Comparison of ENCODE assay signal across 20 mouse cellular contexts in the genomic region with DNA sequence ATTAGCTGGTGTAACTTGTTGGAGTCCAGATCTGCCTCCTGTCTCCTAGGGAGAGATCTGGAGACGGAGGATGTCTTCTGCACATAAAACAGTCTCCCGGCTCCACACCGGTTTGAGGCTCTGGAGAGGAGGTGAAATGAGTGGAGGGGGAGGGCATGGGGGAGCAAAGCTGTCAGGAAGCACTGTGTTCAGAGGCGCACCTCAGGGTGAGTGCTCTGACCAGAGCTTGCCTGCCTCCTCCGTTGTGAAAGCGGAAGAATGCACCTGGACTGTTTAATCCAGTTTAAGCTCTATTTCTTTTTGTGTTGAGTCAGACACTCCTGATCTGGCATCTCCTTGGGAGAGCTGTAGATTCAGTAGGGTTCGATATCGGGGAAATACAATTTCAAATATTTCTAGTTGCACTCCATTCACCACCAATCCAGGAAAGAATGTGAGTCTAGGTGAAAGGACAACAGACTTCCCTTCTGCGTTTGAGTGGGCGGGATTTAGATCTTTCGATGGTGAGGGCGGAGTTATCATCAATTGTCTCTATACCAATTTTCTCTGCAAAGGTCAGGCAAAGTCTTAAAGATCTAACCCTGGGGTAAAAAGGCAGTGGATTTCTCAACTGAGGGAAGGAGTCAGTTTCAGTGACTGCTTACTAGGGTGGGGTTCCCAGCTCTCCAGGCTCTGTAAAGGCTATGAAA. TPM values are rescaled to one million over a fixed set of nuclear protein-coding genes. Genes with fewer than 3 reads are reported as not detected.
DNase-seq lines count a peak whose midpoint lies in the region; ATAC-seq and TF ChIP-seq lines count a peak whose summit lies in the region.
"Had no signal": no experiment of that assay in that cellular context is flagged by ENCODE, and none has a peak within 500 bp of the region (broad histone marks: within the 10 kb centered on the region; RNA-seq: fewer than 3 reads in every experiment).

No protein-coding gene starts in this region.

- H3K4me2 ChIP-seq in kidney, embryonic 15.5 days: no peak overlapping the region
- no peak overlapping the region for H3K4me2 ChIP-seq in intestine, embryonic 15.5 days (replicated peaks)
- peak overlapping the region; percentile 30 for H3K4me2 ChIP-seq in liver, postnatal 0 days (ENCODE audit: low read depth, low read length)
- H3K4me2 ChIP-seq: heart, embryonic 13.5 days; neural tube, embryonic 13.5 days had no signal

- H3K9ac ChIP-seq in kidney, embryonic 15.5 days: no peak overlapping the region
- H3K9ac ChIP-seq in ES-E14 (ENCODE audit: insufficient read depth, low read depth, low read length, poor library complexity, severe bottlenecking): peak overlapping the region; percentile 58
- no peak overlapping the region for H3K9ac ChIP-seq in intestine, embryonic 15.5 days
- no peak overlapping the region for H3K9ac ChIP-seq in liver, postnatal 0 days (replicated peaks)
- H3K9ac ChIP-seq: heart, embryonic 13.5 days; liver, embryonic 14.5 days; neural tube, embryonic 13.5 days had no signal

- no peak overlapping the region for H3K4me3 ChIP-seq in kidney, embryonic 15.5 days (replicated peaks)
- peak overlapping the region; percentile 43 to 52 for H3K4me3 ChIP-seq in ES-E14 (ENCODE audit: insufficient read depth in 1 of 2, low read depth in 1 of 2, low read length in 2 of 2, poor library complexity in 1 of 2, severe bottlenecking in 1 of 2)
- no peak overlapping the region for H3K4me3 ChIP-seq in intestine, embryonic 15.5 days (replicated peaks)
- H3K4me3 ChIP-seq in liver, postnatal 0 days (ENCODE audit: low read depth, low read length): no peak overlapping the region
- H3K4me3 ChIP-seq: heart, embryonic 13.5 days; neural tube, embryonic 13.5 days had no signal

- H3K27me3 ChIP-seq in kidney, embryonic 15.5 days: peaks cover 18% of the 10 kb centered on the region
- no peaks in the 10 kb centered on the region for H3K27me3 ChIP-seq in intestine, embryonic 15.5 days (replicated peaks)
- 0 out of 2 replicates have a peak, but pooled peaks cover 4% of the 10 kb centered on the region for H3K27me3 ChIP-seq in liver, postnatal 0 days (ENCODE audit: insufficient read depth, low read length)

- DNase-seq in kidney, postnatal 14 days: no peak
- no peak for DNase-seq in ES-E14 (ENCODE audit: low read depth, low spot score)
- DNase-seq in liver, postnatal 0 days: no peak
- no peak for DNase-seq in cerebellum, adult 18-20 months
- DNase-seq in left cerebral cortex, adult 18-20 months (ENCODE audit: low spot score in 2 of 2): no peak
- DNase-seq: adrenal gland, postnatal 36 days; cerebellum, adult 9-10 months; embryo, embryonic 11 days; heart, postnatal 36 days; layer of hippocampus, postnatal 36 days; lung, postnatal 14 days; thymus, postnatal 36 days had no signal

- H3K36me3 ChIP-seq in kidney, embryonic 15.5 days: no peaks in the 10 kb centered on the region
- no peaks in the 10 kb centered on the region for H3K36me3 ChIP-seq in ES-E14 (ENCODE audit: control insufficient read depth, insufficient read depth, low read length, poor library complexity, severe bottlenecking)
- no peaks in the 10 kb centered on the region for H3K36me3 ChIP-seq in intestine, embryonic 15.5 days
- H3K36me3 ChIP-seq in liver, postnatal 0 days (replicated peaks; ENCODE audit: insufficient read depth, low read length): no peaks in the 10 kb centered on the region
- H3K36me3 ChIP-seq: heart, embryonic 13.5 days; neural tube, embryonic 13.5 days had no signal

- 36% methylated on average over 12 of the region's 12 CpGs for WGBS in kidney, embryonic 15.5 days
- WGBS in intestine, embryonic 15.5 days: 28% methylated on average over 12 of the region's 12 CpGs
- 34% methylated on average over 12 of the region's 12 CpGs for WGBS in liver, postnatal 0 days (ENCODE audit: insufficient replicate concordance)

- H3K9me3 ChIP-seq in kidney, embryonic 15.5 days (replicated peaks): no peaks in the 10 kb centered on the region
- no peaks in the 10 kb centered on the region for H3K9me3 ChIP-seq in ES-E14 (ENCODE audit: control insufficient read depth, insufficient read depth, low read depth, low read length)
- H3K9me3 ChIP-seq in intestine, embryonic 15.5 days: no peaks in the 10 kb centered on the region
- H3K9me3 ChIP-seq in liver, postnatal 0 days (ENCODE audit: low read length): no peaks in the 10 kb centered on the region
- H3K9me3 ChIP-seq: heart, embryonic 13.5 days; neural tube, embryonic 13.5 days had no signal

- H3K27ac ChIP-seq in kidney, embryonic 15.5 days: peak overlapping the region; percentile 56; the same call in 1 of the 2 replicates
- peak overlapping the region; percentile 89 for H3K27ac ChIP-seq in ES-E14 (ENCODE audit: insufficient read depth, low read depth, low read length, poor library complexity, severe bottlenecking)
- H3K27ac ChIP-seq in intestine, embryonic 15.5 days: no peak overlapping the region
- peak overlapping the region; percentile 81 for H3K27ac ChIP-seq in liver, postnatal 0 days (ENCODE audit: low read depth)
- H3K27ac ChIP-seq: heart, embryonic 13.5 days; liver, embryonic 14.5 days; neural tube, embryonic 13.5 days had no signal

- in situ Hi-C loops in ES-E14 (cut with MboI; ENCODE audit: low sequenced_read_pairs in 2 of 2, unreplicated experiment in 2 of 2): no loop called here

- H3K4me1 ChIP-seq in kidney, embryonic 15.5 days: peaks cover 16% of the 10 kb centered on the region
- peaks cover 21 to 41% of the 10 kb centered on the region in 2 experiments for H3K4me1 ChIP-seq in ES-E14 (ENCODE audit: control insufficient read depth in 2 of 2, insufficient read depth in 2 of 2, low read length in 2 of 2, poor library complexity in 1 of 2)
- peaks cover 9% of the 10 kb centered on the region for H3K4me1 ChIP-seq in intestine, embryonic 15.5 days (replicated peaks)
- peaks cover 5% of the 10 kb centered on the region; the same call in 1 of the 2 replicates for H3K4me1 ChIP-seq in liver, postnatal 0 days (ENCODE audit: insufficient read depth)

- no peak for TF ChIP-seq CTCF in liver, postnatal 0 days (IDR thresholded peaks at IDR 0.05; ENCODE audit: low read depth)

- no peak for ATAC-seq in kidney, embryonic 15.5 days (replicated peaks; ENCODE audit: low FRiP score)
- peak; percentile 56 for ATAC-seq in intestine, embryonic 15.5 days
- ATAC-seq in liver, postnatal 0 days: peak; percentile 60
- ATAC-seq: CD4-positive, CD25-positive, alpha-beta regulatory T cell, adult 4 months; forebrain, embryonic 14.5 days had no signal

- no peak for TF ChIP-seq EP300 in liver, postnatal 0 days (IDR thresholded peaks at IDR 0.05; ENCODE audit: low read depth)

TF ChIP-seq in ES-E14, 5 proteins besides CTCF, POLR2A, EP300 and RAD21:
- TF ChIP-seq ZNF384 (IDR thresholded peaks at IDR 0.05; ENCODE audit: low read depth, low read length): no peak; the same call in 1 of the 2 replicates
- TF ChIP-seq HCFC1 (IDR thresholded peaks at IDR 0.05; ENCODE audit: borderline replicate concordance, insufficient read depth, low read length): no peak
- no peak for TF ChIP-seq CHD2 (IDR thresholded peaks at IDR 0.05; ENCODE audit: low read depth, low read length)
- no peak for TF ChIP-seq MAFK (IDR thresholded peaks at IDR 0.05; ENCODE audit: insufficient read depth, low read depth, low read length)
- no peak for TF ChIP-seq ZC3H11A (IDR thresholded peaks at IDR 0.05; ENCODE audit: borderline replicate concordance, low read depth, low read length)

RNA-seq across cellular contexts. Expression of a gene that starts 31.8 kb away (rescaled TPM):
- polyA plus RNA-seq in kidney, embryonic 15.5 days (2015; fragmentation: Nextera tagmentation; extraction: Ambion mirVana): 42.4 TPM in 2 replicates
- 22.5 and 26.4 TPM in 2 replicates for total RNA-seq in ES-E14 (2012; rRNA removed)
- 1.8 and 2.4 TPM in 2 replicates for polyA plus RNA-seq in intestine, embryonic 15.5 days (2015; fragmentation: Nextera tagmentation; extraction: Ambion mirVana)
- 3.3 and 3.9 TPM in 2 replicates for polyA plus RNA-seq in liver, postnatal 0 days (2015; fragmentation: Nextera tagmentation; extraction: Ambion mirVana)
- total RNA-seq in left cerebral cortex, adult 18-20 months (2021): 10 to 100 TPM; 12.5 to 12.7 TPM
- total RNA-seq: adrenal gland, postnatal 36 days; megakaryocyte-erythroid progenitor cell, adult 5-6 weeks had no signal
- polyA plus RNA-seq: CD4-positive, CD25-positive, alpha-beta regulatory T cell, adult 4 months had no signal

Comparison
In these comparisons a context has a peak if more than half of its experiments do, and no peak if none do; other contexts are left out.
1. H3K4me3 ChIP-seq: peak in ES-E14 (2 of 2); none in kidney, embryonic 15.5 days (single experiment), intestine, embryonic 15.5 days (single experiment) and liver, postnatal 0 days (single experiment).